Mouse (Mus musculus) midbrain, embryonic 13.5 days (tissue): ENCODE data around the gene Dock9. TPM values are rescaled to one million over a fixed set of nuclear protein-coding genes. Genes with fewer than 3 reads are reported as not detected.
"Not testable (repeated sequence)": the region's sequence is repeated elsewhere in the genome, so short reads cannot be mapped to it uniquely, and the experiment has no call there.

Source experiments
- ATAC-seq: fragments of 200-750 bp; cut with Nextera tagmentation; 2 replicates; pipeline ENCODE4 v1.8.0; 2017; ENCODE audit warnings: mild to moderate bottlenecking, moderate TSS enrichment, moderate library complexity
- H3K27ac ChIP-seq: fragments of 300-500 bp; sonication (generic); 2 replicates; pipeline ENCODE4 v1.5.1; 2015; ENCODE audit warnings: inconsistent platforms, mild to moderate bottlenecking, moderate library complexity
- H3K27me3 ChIP-seq: fragments of 300-500 bp; sonication (generic); 2 replicates; pipeline ENCODE4 v1.6.1; 2015; ENCODE audit warnings: mild to moderate bottlenecking, inconsistent platforms
- H3K36me3 ChIP-seq: fragments of 300-500 bp; sonication (generic); 2 replicates; pipeline ENCODE4 v1.6.1; 2015; ENCODE audit warnings: mild to moderate bottlenecking, inconsistent platforms
- H3K4me1 ChIP-seq: fragments of 300-500 bp; sonication (generic); replicated peaks from 2 replicates; pipeline ENCODE4 v1.6.1; 2015; ENCODE audit warnings: inconsistent platforms
- H3K4me2 ChIP-seq: fragments of 300-500 bp; sonication (generic); replicated peaks from 2 replicates; pipeline ENCODE4 v1.6.1; 2015; ENCODE audit warnings: moderate library complexity, mild to moderate bottlenecking, inconsistent platforms
- H3K4me3 ChIP-seq: fragments of 300-500 bp; sonication (generic); replicated peaks from 2 replicates; pipeline ENCODE4 v1.5.1; 2015; ENCODE audit warnings: mild to moderate bottlenecking, inconsistent platforms
- H3K9ac ChIP-seq: fragments of 300-500 bp; sonication (generic); replicated peaks from 2 replicates; pipeline ENCODE4 v1.6.1; 2015; ENCODE audit warnings: mild to moderate bottlenecking, inconsistent platforms
- H3K9me3 ChIP-seq: fragments of 300-500 bp; sonication (generic); 2 replicates; pipeline ENCODE4 v1.6.1; 2016; ENCODE audit warnings: mild to moderate bottlenecking, inconsistent platforms
- WGBS: fragments of 180-500 bp; shearing (Covaris S2); methylation state at CpG from one replicate; pipeline ENCODE4 v1.1.7; 2015; 5-methylcytosine and 5-hydroxymethylcytosine counted together
- polyA plus RNA-seq: library from polyadenylated mRNA; unstranded; fragments of >200 nt; fragmentation: Nextera tagmentation; extraction: Ambion mirVana; gene quantifications from 2 replicates; pipeline ENCODE4 v1.2.1, GENCODE M21; 2015

Gene Dock9
- polyA plus RNA-seq, 1 experiment from 2014 or later: 5.5 TPM

DNA sequence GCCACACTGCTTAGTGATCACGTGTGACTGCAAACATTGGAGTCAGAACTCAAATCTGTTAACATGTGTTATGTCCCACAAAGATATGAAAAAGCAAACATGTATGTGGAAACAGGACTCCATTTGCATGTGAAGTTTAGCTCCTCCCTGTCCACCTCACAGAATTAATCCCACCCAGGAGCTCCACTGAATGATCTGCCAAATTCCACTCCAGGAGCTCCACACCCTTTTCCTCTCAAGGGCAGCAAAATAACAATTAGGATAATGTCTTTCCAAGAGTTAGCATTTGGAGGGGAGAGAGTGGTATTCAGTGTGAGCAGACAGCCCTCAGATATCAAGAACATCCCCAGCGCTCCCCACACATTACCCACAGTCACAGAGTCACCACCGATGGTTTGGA is 102.9 kb downstream of the Dock9 start:
- WGBS: 92% methylated on average over 3 of the region's 3 CpGs
- no peak overlapping the region for H3K9ac ChIP-seq
- no peak overlapping the region for H3K27ac ChIP-seq
- no peaks in the 10 kb centered on the region for H3K36me3 ChIP-seq
- ATAC-seq: no peak
- H3K4me1 ChIP-seq: peaks cover 24% of the 10 kb centered on the region
- H3K4me2 ChIP-seq: no peak overlapping the region
- no peak overlapping the region for H3K4me3 ChIP-seq
- H3K9me3 ChIP-seq: no peaks in the 10 kb centered on the region
- no peaks in the 10 kb centered on the region for H3K27me3 ChIP-seq

GRCm38 (mm10) chr14:121693991-121694594 is 103.5 kb downstream of the Dock9 start:
- no peaks in the 10 kb centered on the region for H3K27me3 ChIP-seq
- WGBS: 92% methylated on average over 11 of the region's 11 CpGs
- H3K27ac ChIP-seq: no peak overlapping the region
- no peak overlapping the region for H3K4me2 ChIP-seq
- H3K4me3 ChIP-seq: no peak overlapping the region
- H3K36me3 ChIP-seq: no peaks in the 10 kb centered on the region
- no peaks in the 10 kb centered on the region for H3K9me3 ChIP-seq
- H3K4me1 ChIP-seq: peaks cover 25% of the 10 kb centered on the region
- ATAC-seq: no peak
- no peak overlapping the region for H3K9ac ChIP-seq

- H3K9me3 ChIP-seq, H3K36me3 ChIP-seq, H3K27me3 ChIP-seq, H3K9ac ChIP-seq, H3K4me1 ChIP-seq, H3K4me3 ChIP-seq, H3K27ac ChIP-seq, H3K4me2 ChIP-seq: not testable (repeated sequence)
- peak; percentile 78 for ATAC-seq
- 60% methylated on average over 5 of the region's 5 CpGs for WGBS
Observed at GRCm38 (mm10) chr14:121689649-121690048, 108.0 kb downstream of the Dock9 start.

- Histone ChIP-seq H3K27me3 (no peaks in the 10 kb centered on the region), H3K36me3 (no peaks in the 10 kb centered on the region), H3K27ac (no peak overlapping the region), H3K4me3 (no peak overlapping the region), H3K9me3 (no peaks in the 10 kb centered on the region), H3K4me1 (0 out of 2 replicates have a peak, but pooled peaks cover 3% of the 10 kb centered on the region), H3K4me2 (no peak overlapping the region), H3K9ac (no peak overlapping the region)
- no peak for ATAC-seq
- 26% methylated on average over 1 of the region's 1 CpGs for WGBS
Observed at GRCm38 (mm10) chr14:121688175-121688574, 109.5 kb downstream of the Dock9 start.

GRCm38 (mm10) chr14:121687274-121687673 is 110.4 kb downstream of the Dock9 start:
- no peak for ATAC-seq
- WGBS: 80% methylated on average over 7 of the region's 7 CpGs

GRCm38 (mm10) chr14:121678913-121679312 is 118.7 kb downstream of the Dock9 start:
- no peaks in the 10 kb centered on the region for H3K27me3 ChIP-seq
- no peak overlapping the region for H3K4me3 ChIP-seq
- H3K4me1 ChIP-seq: peaks cover 9% of the 10 kb centered on the region; the same call in 1 of the 2 replicates
- no peak overlapping the region for H3K9ac ChIP-seq
- H3K27ac ChIP-seq: no peak overlapping the region
- ATAC-seq: no peak
- no peak overlapping the region for H3K4me2 ChIP-seq
- H3K36me3 ChIP-seq: no peaks in the 10 kb centered on the region
- H3K9me3 ChIP-seq: no peaks in the 10 kb centered on the region
- 88% methylated on average over 5 of the region's 5 CpGs for WGBS

More at GRCm38 (mm10) chr14:121687274-121687673, 110.4 kb downstream of the Dock9 start:
- H3K4me2 ChIP-seq: no peak overlapping the region
- H3K27ac ChIP-seq: no peak overlapping the region
- no peak overlapping the region for H3K9ac ChIP-seq
- H3K36me3 ChIP-seq: no peaks in the 10 kb centered on the region
- no peaks in the 10 kb centered on the region for H3K27me3 ChIP-seq
- 0 out of 2 replicates have a peak, but pooled peaks cover 3% of the 10 kb centered on the region for H3K4me1 ChIP-seq
- H3K9me3 ChIP-seq: no peaks in the 10 kb centered on the region
- H3K4me3 ChIP-seq: no peak overlapping the region

- H3K4me2 ChIP-seq: no peak overlapping the region
- peaks cover 9% of the 10 kb centered on the region; the same call in 1 of the 2 replicates for H3K4me1 ChIP-seq
- no peak overlapping the region for H3K4me3 ChIP-seq
- no peak overlapping the region for H3K9ac ChIP-seq
- H3K27ac ChIP-seq: no peak overlapping the region
- ATAC-seq: no peak
- H3K9me3 ChIP-seq: peaks cover 2% of the 10 kb centered on the region; the same call in 1 of the 2 replicates
- no peaks in the 10 kb centered on the region for H3K27me3 ChIP-seq
- 71% methylated on average over 10 of the region's 10 CpGs for WGBS
- H3K36me3 ChIP-seq: no peaks in the 10 kb centered on the region
Observed at GRCm38 (mm10) chr14:121678445-121678844, 119.2 kb downstream of the Dock9 start.

GRCm38 (mm10) chr14:121676596-121677330 is 120.9 kb downstream of the Dock9 start:
- Histone ChIP-seq H3K9ac (no peak overlapping the region), H3K27ac (no peak overlapping the region), H3K4me1 (peaks cover 9% of the 10 kb centered on the region; the same call in 1 of the 2 replicates), H3K9me3 (peaks cover 2% of the 10 kb centered on the region; the same call in 1 of the 2 replicates), H3K4me2 (no peak overlapping the region), H3K4me3 (no peak overlapping the region), H3K36me3 (no peaks in the 10 kb centered on the region), H3K27me3 (no peaks in the 10 kb centered on the region)
- ATAC-seq: no peak
- 92% methylated on average over 11 of the region's 11 CpGs for WGBS

- H3K27me3 ChIP-seq: no peaks in the 10 kb centered on the region
- no peak overlapping the region for H3K4me2 ChIP-seq
- H3K9me3 ChIP-seq: peaks cover 2% of the 10 kb centered on the region; the same call in 1 of the 2 replicates
- no peak overlapping the region; the same call in 1 of the 2 replicates for H3K27ac ChIP-seq
- no peak for ATAC-seq
- H3K36me3 ChIP-seq: no peaks in the 10 kb centered on the region
- peaks cover 9% of the 10 kb centered on the region; the same call in 1 of the 2 replicates for H3K4me1 ChIP-seq
- H3K9ac ChIP-seq: no peak overlapping the region
- no peak overlapping the region for H3K4me3 ChIP-seq
Observed at GRCm38 (mm10) chr14:121676121-121676591, 121.5 kb downstream of the Dock9 start.

DNA sequence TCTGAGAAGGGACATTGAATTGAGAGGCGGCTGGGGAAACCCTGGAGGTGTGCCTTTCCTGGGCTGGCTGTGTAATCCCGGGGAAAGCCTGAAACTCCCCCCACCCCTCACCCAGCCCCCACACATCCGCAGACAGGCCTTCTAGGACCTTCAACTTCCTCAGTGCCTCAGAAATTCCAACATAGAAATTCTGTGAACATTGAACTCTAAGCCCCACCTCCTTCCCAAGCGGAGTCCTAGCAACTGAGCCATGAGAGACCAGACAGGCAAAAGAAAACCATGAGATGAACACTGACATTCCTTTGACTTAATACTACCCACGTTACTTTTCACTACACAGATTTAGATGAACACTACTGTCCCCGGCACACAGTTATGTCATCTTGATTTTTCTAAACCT is 122.1 kb downstream of the Dock9 start:
- Histone ChIP-seq H3K4me2 (no peak overlapping the region), H3K4me1 (peaks cover 9% of the 10 kb centered on the region; the same call in 1 of the 2 replicates), H3K9ac (no peak overlapping the region), H3K4me3 (no peak overlapping the region), H3K27me3 (no peaks in the 10 kb centered on the region), H3K36me3 (no peaks in the 10 kb centered on the region), H3K27ac (no peak overlapping the region), H3K9me3 (peaks cover 2% of the 10 kb centered on the region; the same call in 1 of the 2 replicates)
- 23% methylated on average over 6 of the region's 6 CpGs for WGBS
- no peak for ATAC-seq

DNA sequence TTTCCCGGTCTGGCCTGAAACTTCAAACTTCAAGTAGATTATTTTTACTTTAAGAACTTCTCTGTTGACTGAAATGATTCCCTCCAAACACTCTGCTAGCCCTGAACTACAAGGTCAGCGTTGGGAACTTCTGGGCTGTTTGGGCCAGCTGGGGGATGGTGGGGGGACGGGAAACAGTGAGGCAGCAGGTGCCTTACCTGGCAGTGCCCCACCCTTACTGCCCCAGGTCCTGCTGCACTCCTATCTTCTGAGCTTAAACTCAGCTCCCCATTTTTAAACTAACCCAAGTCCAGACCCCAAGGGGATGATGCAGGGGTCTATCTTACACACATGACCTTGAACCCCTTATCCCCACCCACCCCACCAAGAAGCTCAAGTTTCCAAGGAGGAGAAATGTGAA is 122.5 kb downstream of the Dock9 start:
- Histone ChIP-seq H3K27ac (no peak overlapping the region), H3K9ac (no peak overlapping the region), H3K4me1 (peaks cover 9% of the 10 kb centered on the region; the same call in 1 of the 2 replicates), H3K9me3 (peaks cover 2% of the 10 kb centered on the region; the same call in 1 of the 2 replicates), H3K4me3 (no peak overlapping the region), H3K36me3 (no peaks in the 10 kb centered on the region), H3K4me2 (no peak overlapping the region), H3K27me3 (no peaks in the 10 kb centered on the region)
- no peak for ATAC-seq
- 76% methylated on average over 3 of the region's 3 CpGs for WGBS

GRCm38 (mm10) chr14:121670016-121670415 is 127.6 kb downstream of the Dock9 start:
- Histone ChIP-seq H3K36me3 (no peaks in the 10 kb centered on the region), H3K4me2 (no peak overlapping the region), H3K27ac (no peak overlapping the region), H3K9ac (no peak overlapping the region), H3K9me3 (peaks cover 2% of the 10 kb centered on the region; the same call in 1 of the 2 replicates), H3K4me3 (no peak overlapping the region), H3K27me3 (no peaks in the 10 kb centered on the region), H3K4me1 (no peaks in the 10 kb centered on the region)
- no peak for ATAC-seq
- WGBS: 93% methylated on average over 5 of the region's 5 CpGs
